Mouse (Mus musculus): ENCODE measurements around the gene Pipox. TPM values are rescaled to one million over a fixed set of nuclear protein-coding genes. Genes with fewer than 3 reads are reported as not detected.
A peak's percentile ranks its signal among the peaks of the same experiment; 100 is the strongest.

Pipox gene
- total and polyA plus RNA-seq, 2 experiments from 2014 or later: 4.2 to 6.8 TPM

- 17% methylated on average over 24 of the region's 24 CpGs for WGBS
- no peaks in the 10 kb centered on the region for H3K27me3 ChIP-seq (ENCODE audit: insufficient read depth, low read length)
- H3K4me1 ChIP-seq (ENCODE audit: insufficient read depth): peaks cover 34% of the 10 kb centered on the region
- TF ChIP-seq CTCF (IDR thresholded peaks at IDR 0.05; ENCODE audit: low read depth): peak; percentile 46
- 0 out of 2 replicates have a peak overlapping the region, but pooled peaks have one; percentile 6 for H3K9ac ChIP-seq
- peak overlapping the region; percentile 92 for H3K27ac ChIP-seq (ENCODE audit: low read depth, low read length)
- H3K4me2 ChIP-seq (ENCODE audit: low read depth): peak overlapping the region; percentile 31; the same call in 1 of the 2 replicates
- peak; percentile 90 for DNase-seq
- H3K9me3 ChIP-seq (ENCODE audit: low read length): no peaks in the 10 kb centered on the region
- H3K36me3 ChIP-seq (ENCODE audit: insufficient read depth): peaks cover 60% of the 10 kb centered on the region
- no peak overlapping the region for H3K4me3 ChIP-seq (ENCODE audit: low read depth, low read length)
- ATAC-seq: peak; percentile 93
Measured at GRCm38 (mm10) chr11:77850401-77851244, 43.3 kb downstream of the Pipox start.

DNA sequence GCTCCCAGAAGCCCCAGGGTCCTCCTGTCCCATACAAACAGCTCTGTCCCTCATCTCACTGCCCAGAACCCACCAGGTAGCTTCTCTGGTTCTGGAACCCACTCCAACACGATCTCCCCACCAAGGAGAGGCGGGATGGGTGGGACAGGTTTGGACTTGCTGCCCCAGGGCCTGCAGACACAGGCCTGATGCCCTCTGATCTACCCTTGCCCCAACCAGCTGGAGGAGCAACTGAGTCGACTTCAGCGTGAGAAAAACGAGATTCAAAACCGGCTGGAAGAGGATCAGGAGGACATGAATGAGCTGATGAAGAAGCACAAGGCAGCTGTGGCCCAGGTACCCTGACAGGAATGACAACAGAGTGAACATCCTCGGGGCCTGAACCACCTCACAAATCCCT lies 44.7 kb downstream of the Pipox start:
- Histone ChIP-seq H3K27me3 (ENCODE audit: insufficient read depth, low read length) (no peaks in the 10 kb centered on the region), H3K27ac (ENCODE audit: low read depth, low read length) (peak overlapping the region; percentile 50; the same call in 1 of the 2 replicates), H3K9ac (0 out of 2 replicates have a peak overlapping the region, but pooled peaks have one; percentile 10), H3K4me2 (ENCODE audit: low read depth) (no peak overlapping the region), H3K9me3 (ENCODE audit: low read length) (no peaks in the 10 kb centered on the region), H3K36me3 (ENCODE audit: insufficient read depth) (peaks cover 58% of the 10 kb centered on the region), H3K4me1 (ENCODE audit: insufficient read depth) (peaks cover 26% of the 10 kb centered on the region), H3K4me3 (ENCODE audit: low read depth, low read length) (no peak overlapping the region)
- no peak for ATAC-seq
- WGBS: 73% methylated on average over 7 of the region's 7 CpGs
- no peak for DNase-seq
- no peak for TF ChIP-seq CTCF (IDR thresholded peaks at IDR 0.05; ENCODE audit: low read depth)

GRCm38 (mm10) chr11:77848131-77848530 lies 45.8 kb downstream of the Pipox start:
- H3K9me3 ChIP-seq (ENCODE audit: low read length): no peaks in the 10 kb centered on the region
- DNase-seq: no peak
- WGBS: 9% methylated on average over 5 of the region's 5 CpGs
- H3K4me3 ChIP-seq (ENCODE audit: low read depth, low read length): no peak overlapping the region
- H3K4me2 ChIP-seq (ENCODE audit: low read depth): no peak overlapping the region
- H3K27ac ChIP-seq (ENCODE audit: low read depth, low read length): peak overlapping the region; percentile 29; the same call in 1 of the 2 replicates
- H3K9ac ChIP-seq: no peak overlapping the region
- ATAC-seq: no peak
- H3K4me1 ChIP-seq (ENCODE audit: insufficient read depth): peaks cover 26% of the 10 kb centered on the region
- peaks cover 59% of the 10 kb centered on the region for H3K36me3 ChIP-seq (ENCODE audit: insufficient read depth)
- no peak for TF ChIP-seq CTCF (IDR thresholded peaks at IDR 0.05; ENCODE audit: low read depth)
- H3K27me3 ChIP-seq (ENCODE audit: insufficient read depth, low read length): no peaks in the 10 kb centered on the region

DNA sequence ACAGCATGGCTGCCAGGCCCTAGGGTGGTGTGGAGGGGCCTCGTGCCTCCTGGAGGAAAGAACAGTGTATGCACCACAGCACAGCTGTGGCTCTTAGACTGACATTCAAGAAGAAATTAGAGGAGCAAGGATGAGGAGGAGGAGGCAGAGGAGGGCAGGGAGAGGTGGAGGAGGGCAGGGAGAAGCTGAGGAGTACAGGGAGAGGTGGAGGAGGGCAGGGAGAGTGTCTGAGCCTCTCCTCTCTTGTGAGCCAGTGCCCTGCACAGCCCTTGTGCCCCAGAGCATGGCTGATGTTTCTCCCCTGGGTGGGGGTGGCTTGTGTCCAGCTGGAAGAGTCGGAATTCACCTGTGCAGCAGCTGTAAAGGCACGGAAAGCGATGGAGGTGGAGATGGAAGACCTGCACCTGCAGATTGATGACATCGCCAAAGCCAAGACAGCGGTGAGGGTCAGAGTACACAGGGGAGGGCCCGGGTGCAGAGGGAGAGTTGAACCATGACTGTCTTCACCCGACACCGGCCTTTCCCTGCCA lies 46.2 kb downstream of the Pipox start:
- Histone ChIP-seq H3K4me2 (ENCODE audit: low read depth) (no peak overlapping the region), H3K4me1 (ENCODE audit: insufficient read depth) (peaks cover 26% of the 10 kb centered on the region), H3K27me3 (ENCODE audit: insufficient read depth, low read length) (no peaks in the 10 kb centered on the region), H3K9me3 (ENCODE audit: low read length) (no peaks in the 10 kb centered on the region), H3K36me3 (ENCODE audit: insufficient read depth) (peaks cover 60% of the 10 kb centered on the region), H3K4me3 (ENCODE audit: low read depth, low read length) (no peak overlapping the region), H3K27ac (ENCODE audit: low read depth, low read length) (0 out of 2 replicates have a peak overlapping the region, but pooled peaks have one; percentile 35), H3K9ac (no peak overlapping the region)
- WGBS: 46% methylated on average over 9 of the region's 9 CpGs
- no peak for DNase-seq
- TF ChIP-seq CTCF (IDR thresholded peaks at IDR 0.05; ENCODE audit: low read depth): no peak
- ATAC-seq: no peak

GRCm38 (mm10) chr11:77843906-77844200 lies 50.0 kb downstream of the Pipox start:
- H3K9me3 ChIP-seq (ENCODE audit: low read length): no peaks in the 10 kb centered on the region
- no peak overlapping the region for H3K9ac ChIP-seq
- H3K27me3 ChIP-seq (ENCODE audit: insufficient read depth, low read length): no peaks in the 10 kb centered on the region
- H3K27ac ChIP-seq (ENCODE audit: low read depth, low read length): no peak overlapping the region
- H3K4me3 ChIP-seq (ENCODE audit: low read depth, low read length): no peak overlapping the region
- DNase-seq: no peak
- H3K36me3 ChIP-seq (ENCODE audit: insufficient read depth): peaks cover 76% of the 10 kb centered on the region
- 0 out of 2 replicates have a peak, but pooled peaks cover 2% of the 10 kb centered on the region for H3K4me1 ChIP-seq (ENCODE audit: insufficient read depth)
- H3K4me2 ChIP-seq (ENCODE audit: low read depth): no peak overlapping the region
- TF ChIP-seq CTCF (IDR thresholded peaks at IDR 0.05; ENCODE audit: low read depth): no peak
- 32% methylated on average over 4 of the region's 4 CpGs for WGBS
- ATAC-seq: peak; percentile 67; the same call in 1 of the 2 replicates

DNA sequence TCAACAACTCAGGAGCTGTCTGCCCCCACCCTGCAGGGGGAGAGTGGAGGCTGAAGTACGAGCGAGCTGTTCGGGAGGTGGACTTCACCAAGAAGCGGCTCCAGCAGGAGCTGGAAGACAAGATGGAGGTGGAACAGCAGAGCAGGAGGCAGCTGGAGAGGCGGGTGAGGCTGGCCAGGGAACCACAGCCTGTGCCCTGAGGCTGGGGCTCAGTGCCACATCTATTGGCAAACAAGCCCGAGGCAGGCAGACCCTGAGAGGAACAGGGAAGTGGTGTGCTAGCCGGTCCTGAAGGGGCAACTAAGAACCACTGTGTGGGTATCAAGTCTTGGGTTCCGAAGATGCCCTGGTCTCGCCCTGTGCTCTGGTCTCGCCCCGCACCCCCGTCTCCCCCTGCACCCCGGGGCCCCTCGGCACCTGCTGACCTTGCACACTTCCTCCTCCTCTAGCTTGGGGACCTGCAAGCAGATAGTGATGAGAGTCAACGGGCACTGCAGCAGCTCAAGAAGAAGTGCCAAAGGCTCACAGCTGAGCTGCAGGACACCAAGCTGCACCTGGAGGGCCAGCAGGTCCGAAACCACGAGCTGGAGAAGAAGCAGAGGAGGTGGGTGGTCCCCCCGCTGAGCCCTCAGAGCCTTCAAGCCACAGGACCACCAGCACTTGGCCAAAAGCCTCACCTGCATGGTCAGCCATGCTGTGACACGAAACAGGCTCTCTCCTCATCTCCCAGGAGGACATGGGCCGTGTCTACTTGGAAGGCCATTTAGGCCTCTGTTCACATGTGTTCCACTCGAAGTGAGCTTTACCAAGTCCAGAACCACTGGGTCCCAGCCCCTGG lies 50.6 kb downstream of the Pipox start:
- DNase-seq (no peak), ATAC-seq (no peak)
- 89% methylated on average over 21 of the region's 21 CpGs for WGBS
- Histone ChIP-seq H3K4me2 (ENCODE audit: low read depth) (no peak overlapping the region), H3K9ac (no peak overlapping the region), H3K9me3 (ENCODE audit: low read length) (no peaks in the 10 kb centered on the region), H3K36me3 (ENCODE audit: insufficient read depth) (peaks cover 76% of the 10 kb centered on the region), H3K27ac (ENCODE audit: low read depth, low read length) (no peak overlapping the region), H3K4me3 (ENCODE audit: low read depth, low read length) (no peak overlapping the region), H3K27me3 (ENCODE audit: insufficient read depth, low read length) (no peaks in the 10 kb centered on the region), H3K4me1 (ENCODE audit: insufficient read depth) (no peaks in the 10 kb centered on the region)
- TF ChIP-seq CTCF (IDR thresholded peaks at IDR 0.05; ENCODE audit: low read depth): no peak
